Mouse (Mus musculus) heart, embryonic 14.5 days (tissue): ENCODE measurements around the gene Phlpp1. TPM values are rescaled to one million over a fixed set of nuclear protein-coding genes. Genes with fewer than 3 reads are reported as not detected.

ENCODE experiments used
- ATAC-seq: fragments of 200-750 bp; cut with Nextera tagmentation; 2 replicates; pipeline ENCODE4 v1.8.0; 2017; ENCODE audit warnings: low read depth, moderate TSS enrichment; ENCODE audit not compliant: insufficient number of reproducible peaks, insufficient read depth, low FRiP score
- H3K27ac ChIP-seq, 2 experiments: fragments of 200-500 bp in 1 of 2; fragments of 300-500 bp in 1 of 2; sonication (generic) in 1 of 2; replicated peaks in 1 of 2; 2 replicates each; pipeline ENCODE4 v1.5.1; 2012 to 2014; ENCODE audit warnings: low read depth in 2 of 2, low read length in 2 of 2, control low read depth in 1 of 2, mild to moderate bottlenecking in 1 of 2, mixed read lengths in 1 of 2; ENCODE audit not compliant: control insufficient read depth in 1 of 2, insufficient read depth in 1 of 2
- H3K27me3 ChIP-seq: fragments of 300-500 bp; sonication (generic); 2 replicates; pipeline ENCODE4 v1.6.1; 2014; ENCODE audit warnings: mild to moderate bottlenecking, low read length, control low read depth; ENCODE audit not compliant: control insufficient read depth, insufficient read depth
- H3K36me3 ChIP-seq: fragments of 300-500 bp; sonication (generic); 2 replicates; pipeline ENCODE4 v1.6.1; 2014; ENCODE audit warnings: mild to moderate bottlenecking, control low read depth, low read length, mixed read lengths; ENCODE audit not compliant: control insufficient read depth, insufficient read depth
- H3K4me1 ChIP-seq, 2 experiments: fragments of 200-500 bp in 1 of 2; fragments of 300-500 bp in 1 of 2; sonication (generic) in 1 of 2; 2 replicates each; pipeline ENCODE4 v1.6.1; 2012 to 2014; ENCODE audit warnings: low read length in 2 of 2, control low read depth in 1 of 2, mixed read lengths in 1 of 2; ENCODE audit not compliant: control insufficient read depth in 2 of 2, insufficient read depth in 2 of 2
- H3K4me2 ChIP-seq: fragments of 300-500 bp; sonication (generic); 2 replicates; pipeline ENCODE4 v1.6.1; 2014; ENCODE audit warnings: mild to moderate bottlenecking, low read length
- H3K4me3 ChIP-seq, 2 experiments: fragments of 200-500 bp in 1 of 2; fragments of 300-500 bp in 1 of 2; sonication (generic) in 1 of 2; 2 replicates each; pipeline ENCODE4 v1.5.1; 2012 to 2014; ENCODE audit warnings: low read length in 2 of 2, mild to moderate bottlenecking in 2 of 2, control low read depth in 1 of 2, low read depth in 1 of 2, moderate library complexity in 1 of 2; ENCODE audit not compliant: control insufficient read depth in 1 of 2, insufficient read depth in 1 of 2
- H3K9ac ChIP-seq: fragments of 300-500 bp; sonication (generic); 2 replicates; pipeline ENCODE4 v1.6.1; 2014; ENCODE audit warnings: mild to moderate bottlenecking, low read length
- H3K9me3 ChIP-seq: fragments of 300-500 bp; sonication (generic); 2 replicates; pipeline ENCODE4 v1.6.1; 2016; ENCODE audit warnings: low read length, control low read depth; ENCODE audit not compliant: control insufficient read depth
- WGBS: fragments of 180-500 bp; shearing (Covaris S2); extraction: QIAGEN DNeasy Blood & Tissue Kit; methylation state at CpG from one replicate; pipeline ENCODE4 v1.1.7; 2014; 5-methylcytosine and 5-hydroxymethylcytosine counted together
- polyA plus RNA-seq: library from polyadenylated mRNA; unstranded; fragments of >200 nt; fragmentation: Nextera tagmentation; extraction: Ambion mirVana; gene quantifications from 2 replicates; pipeline ENCODE4 v1.2.1, GENCODE M21; 2014

Gene Phlpp1
- polyA plus RNA-seq, 1 experiment from 2014 or later: 6.7 TPM

DNA sequence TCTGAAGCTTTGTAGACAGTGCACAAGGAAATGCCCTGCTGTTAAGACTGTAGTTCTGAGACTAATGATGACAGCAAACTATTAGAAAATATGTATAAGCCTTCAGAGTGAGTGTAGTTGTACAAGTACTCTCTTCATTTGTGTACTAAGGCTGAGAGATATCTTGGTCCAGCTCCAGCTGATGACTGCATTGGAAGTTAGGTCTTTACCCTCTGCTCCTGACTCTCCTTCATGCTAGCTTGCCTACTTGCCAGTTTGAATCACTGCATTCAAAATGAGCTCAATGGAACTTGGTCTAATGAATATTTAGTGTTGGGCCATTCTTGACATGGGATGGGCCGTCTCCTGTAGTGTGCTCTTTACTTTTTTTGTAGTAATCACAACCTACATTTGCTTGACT lies 71.8 kb downstream of the Phlpp1 start:
- H3K4me1 ChIP-seq: peaks cover 6 to 25% of the 10 kb centered on the region in 2 experiments
- no peaks in the 10 kb centered on the region for H3K9me3 ChIP-seq
- H3K27ac ChIP-seq: no peak overlapping the region
- no peak overlapping the region for H3K4me3 ChIP-seq
- ATAC-seq: no peak
- H3K4me2 ChIP-seq: no peak overlapping the region
- H3K36me3 ChIP-seq: no peaks in the 10 kb centered on the region
- no peak overlapping the region for H3K9ac ChIP-seq
- no peaks in the 10 kb centered on the region for H3K27me3 ChIP-seq
- 89% methylated on average over 1 of the region's 1 CpGs for whole genome bisulfite sequencing

DNA sequence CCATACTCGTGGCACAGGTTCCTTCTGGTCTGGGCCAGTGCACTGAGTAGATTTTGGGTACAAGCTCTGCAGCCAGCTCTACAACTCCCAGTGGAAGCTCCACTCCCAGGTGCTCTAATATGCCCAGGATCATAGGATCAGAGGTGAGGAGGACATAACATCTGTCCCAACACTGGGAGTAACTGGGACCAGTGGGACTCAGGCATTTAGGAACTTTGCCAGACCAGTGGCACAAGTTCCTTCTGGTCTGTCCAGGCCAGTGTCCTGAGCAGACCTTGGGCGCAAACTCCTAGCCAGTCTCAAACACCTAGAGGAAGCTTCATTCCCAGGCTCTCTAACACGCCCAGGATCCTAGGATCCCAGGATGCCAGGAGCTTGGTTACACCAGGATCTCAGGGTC lies 72.7 kb downstream of the Phlpp1 start:
- ATAC-seq: no peak
- Histone ChIP-seq H3K4me3 (no peak overlapping the region), H3K4me1 (peaks cover 6 to 25% of the 10 kb centered on the region in 2 experiments), H3K4me2 (no peak overlapping the region), H3K9ac (no peak overlapping the region), H3K27me3 (no peaks in the 10 kb centered on the region), H3K27ac (no peak overlapping the region), H3K36me3 (no peaks in the 10 kb centered on the region), H3K9me3 (no peaks in the 10 kb centered on the region)
- 83% methylated on average over 3 of the region's 3 CpGs for WGBS

DNA sequence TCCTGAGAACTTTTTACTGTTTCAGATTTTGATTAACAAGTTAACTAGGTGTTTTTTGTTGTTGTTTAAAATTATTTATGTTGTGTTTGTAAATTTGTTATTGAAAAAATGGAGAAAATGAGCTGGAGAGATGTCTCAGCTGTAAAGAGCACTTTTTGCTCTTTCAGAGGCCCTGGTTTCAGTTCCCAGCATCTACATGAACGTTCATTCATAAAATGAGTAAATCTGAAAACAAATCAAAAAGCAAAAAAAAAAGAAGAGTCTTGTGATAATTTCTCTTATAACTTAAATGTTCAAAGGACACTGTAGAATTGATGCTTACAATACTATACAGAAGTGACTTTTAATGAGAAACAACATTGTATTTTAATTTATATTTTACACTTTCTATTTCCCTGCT lies 82.5 kb downstream of the Phlpp1 start:
- H3K27me3 ChIP-seq: no peaks in the 10 kb centered on the region
- H3K36me3 ChIP-seq: no peaks in the 10 kb centered on the region
- no peak overlapping the region for H3K27ac ChIP-seq
- no peaks in the 10 kb centered on the region for H3K9me3 ChIP-seq
- no peaks in the 10 kb centered on the region for H3K4me1 ChIP-seq
- H3K4me2 ChIP-seq: no peak overlapping the region
- H3K4me3 ChIP-seq: no peak overlapping the region
- H3K9ac ChIP-seq: no peak overlapping the region
- ATAC-seq: no peak
- WGBS: 92% methylated on average over 1 of the region's 1 CpGs

DNA sequence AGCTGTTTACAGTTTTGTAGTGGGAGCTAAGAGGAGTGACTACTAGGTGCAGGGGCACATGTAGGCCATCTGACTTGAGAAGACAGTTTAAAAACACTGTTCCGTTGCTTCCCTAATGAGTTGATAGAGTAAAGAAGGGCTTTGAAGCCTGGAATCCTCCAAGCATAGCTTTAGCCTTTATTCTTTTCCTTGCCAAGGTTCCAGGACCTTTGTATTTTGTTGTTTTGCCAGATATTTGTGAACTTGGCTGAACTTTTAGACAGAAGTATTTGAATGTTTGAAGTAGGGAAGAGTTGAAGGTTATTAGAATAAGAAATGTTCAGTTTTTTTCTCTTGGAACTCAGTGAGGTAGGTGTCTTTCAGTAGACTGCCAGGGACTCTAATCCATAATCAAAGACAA lies 85.6 kb downstream of the Phlpp1 start:
- no peaks in the 10 kb centered on the region for H3K36me3 ChIP-seq
- no peak overlapping the region for H3K4me2 ChIP-seq
- H3K27me3 ChIP-seq: no peaks in the 10 kb centered on the region
- ATAC-seq: no peak
- 74% methylated on average over 1 of the region's 1 CpGs for WGBS
- no peak overlapping the region for H3K4me3 ChIP-seq
- H3K9me3 ChIP-seq: no peaks in the 10 kb centered on the region
- H3K9ac ChIP-seq: no peak overlapping the region
- H3K4me1 ChIP-seq: peaks cover 7 to 9% of the 10 kb centered on the region in 2 experiments
- no peak overlapping the region for H3K27ac ChIP-seq

DNA sequence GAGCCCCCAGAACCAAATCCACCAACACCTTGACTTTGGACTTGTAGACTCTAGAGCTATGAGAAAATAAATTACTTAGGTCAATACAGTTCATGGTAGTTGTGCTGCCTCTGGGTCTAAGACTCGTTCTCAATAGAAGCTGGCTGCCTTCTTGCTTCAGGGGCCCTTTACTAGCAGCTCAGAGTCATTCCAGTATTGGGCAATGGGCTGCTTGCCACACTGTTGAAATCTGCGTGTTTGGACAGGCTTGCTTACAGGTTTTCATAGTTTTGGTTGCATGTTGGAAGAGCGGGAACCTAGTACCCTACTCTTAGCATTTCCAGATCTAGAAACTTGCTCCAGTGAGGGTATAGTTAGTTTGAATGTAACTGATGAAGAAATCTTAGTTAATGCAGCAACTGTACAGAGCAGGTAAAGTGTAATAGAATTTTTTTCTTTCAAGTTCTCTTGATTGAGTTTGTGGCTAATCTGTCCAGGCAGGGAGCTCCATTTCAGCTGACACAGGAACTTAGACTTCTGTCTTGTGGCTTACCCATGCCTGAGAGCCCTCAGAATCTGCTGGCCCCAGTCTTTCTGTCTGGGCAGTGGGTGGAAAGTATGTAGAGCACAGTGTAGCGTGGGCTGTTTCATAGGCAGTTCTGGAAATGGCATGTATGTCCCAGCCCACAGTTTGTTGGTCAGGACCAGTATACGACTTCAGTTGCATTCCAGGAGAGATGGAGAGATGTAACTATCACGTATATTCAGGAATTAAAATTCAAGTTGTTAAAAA lies 96.7 kb downstream of the Phlpp1 start:
- H3K36me3 ChIP-seq: no peaks in the 10 kb centered on the region
- no peaks in the 10 kb centered on the region for H3K27me3 ChIP-seq
- ATAC-seq: no peak
- H3K9me3 ChIP-seq: no peaks in the 10 kb centered on the region
- H3K4me2 ChIP-seq: no peak overlapping the region
- no peak overlapping the region for H3K9ac ChIP-seq
- H3K27ac ChIP-seq: no peak overlapping the region
- H3K4me3 ChIP-seq: no peak overlapping the region
- peaks cover 0 to 8% of the 10 kb centered on the region in 2 experiments; a peak in 3 of 4 replicates for H3K4me1 ChIP-seq
- 87% methylated on average over 6 of the region's 6 CpGs for WGBS

DNA sequence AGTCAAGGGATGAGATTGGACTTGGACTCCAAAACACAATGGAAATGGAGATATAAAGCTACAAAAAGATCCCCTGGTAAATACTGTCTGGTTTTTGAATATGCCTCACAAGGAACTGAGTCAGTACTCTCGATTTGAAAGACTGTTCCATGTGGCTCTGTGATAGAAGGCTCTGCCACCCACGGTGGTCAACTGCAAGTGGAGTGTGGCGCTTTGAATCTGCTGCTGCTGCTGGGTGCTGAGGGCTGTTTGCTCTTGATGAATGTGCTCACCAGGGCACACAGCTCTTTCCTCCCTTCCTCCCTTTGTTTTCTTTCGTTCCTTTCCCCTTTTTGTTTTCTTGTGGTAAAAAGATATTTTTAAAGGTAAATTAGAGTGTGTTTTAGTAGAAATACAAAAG lies 97.8 kb downstream of the Phlpp1 start:
- WGBS: 62% methylated on average over 4 of the region's 4 CpGs
- no peak for ATAC-seq

DNA sequence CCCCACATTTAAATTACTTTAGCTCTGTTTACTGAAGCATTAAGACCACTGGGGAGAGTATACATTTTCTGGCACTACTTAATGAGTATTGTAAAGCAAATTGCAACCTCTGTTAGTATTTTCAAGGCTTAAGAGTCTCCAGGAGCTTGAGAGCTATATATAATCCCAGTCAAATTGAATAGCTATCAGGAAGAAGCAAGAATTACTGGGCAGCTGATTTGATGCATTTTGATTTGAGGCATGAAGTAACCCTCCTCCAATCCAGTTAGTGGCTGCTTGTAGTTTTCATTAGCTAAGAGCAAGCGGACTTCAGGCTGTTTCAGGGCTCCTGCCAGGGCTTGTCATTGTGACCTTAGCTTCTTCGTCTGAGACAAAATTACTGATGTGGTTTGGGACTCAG lies 101.4 kb downstream of the Phlpp1 start:
- H3K36me3 ChIP-seq: no peaks in the 10 kb centered on the region

More for the DNA sequence above, 97.8 kb downstream of the Phlpp1 start:
- H3K36me3 ChIP-seq: no peaks in the 10 kb centered on the region
- no peak overlapping the region for H3K9ac ChIP-seq
- no peaks in the 10 kb centered on the region for H3K27me3 ChIP-seq
- peaks cover 0 to 12% of the 10 kb centered on the region in 2 experiments; a peak in 3 of 4 replicates for H3K4me1 ChIP-seq
- H3K27ac ChIP-seq: no peak overlapping the region
- no peak overlapping the region for H3K4me3 ChIP-seq
- no peaks in the 10 kb centered on the region for H3K9me3 ChIP-seq
- no peak overlapping the region for H3K4me2 ChIP-seq

DNA sequence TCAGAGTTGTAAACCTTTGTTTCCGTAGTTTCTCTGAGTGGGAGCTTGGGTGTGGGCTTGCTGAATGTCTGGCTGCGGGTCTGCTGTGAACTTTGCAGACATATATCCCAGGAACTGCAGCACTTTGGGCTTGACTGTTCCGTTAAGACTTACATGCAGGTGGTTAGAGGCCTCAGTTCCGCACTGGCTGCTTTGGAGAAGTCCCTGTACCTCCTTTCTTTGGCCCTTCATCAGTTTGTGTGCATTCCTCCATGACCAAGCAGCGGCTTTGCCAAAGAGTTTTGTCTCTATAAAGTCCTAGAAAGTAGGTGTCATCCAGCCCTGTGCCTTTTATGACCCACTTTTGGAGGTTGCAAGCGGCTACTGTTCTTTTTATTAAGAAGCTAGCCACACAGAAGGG lies 102.2 kb downstream of the Phlpp1 start:
- Histone ChIP-seq H3K27me3 (no peaks in the 10 kb centered on the region), H3K9ac (no peak overlapping the region), H3K9me3 (no peaks in the 10 kb centered on the region), H3K36me3 (no peaks in the 10 kb centered on the region), H3K4me3 (no peak overlapping the region), H3K27ac (no peak overlapping the region), H3K4me1 (peaks cover 2 to 29% of the 10 kb centered on the region in 2 experiments; a peak in 3 of 4 replicates), H3K4me2 (no peak overlapping the region)
- WGBS: 92% methylated on average over 6 of the region's 6 CpGs
- no peak for ATAC-seq

More for the DNA sequence above, 101.4 kb downstream of the Phlpp1 start:
- Histone ChIP-seq H3K27me3 (no peaks in the 10 kb centered on the region), H3K4me3 (no peak overlapping the region), H3K4me2 (no peak overlapping the region), H3K9me3 (no peaks in the 10 kb centered on the region), H3K4me1 (peaks cover 2 to 23% of the 10 kb centered on the region in 2 experiments; a peak in 3 of 4 replicates), H3K27ac (no peak overlapping the region), H3K9ac (no peak overlapping the region)
- WGBS: 56% methylated on average over 2 of the region's 2 CpGs
- no peak for ATAC-seq
